Mouse (Mus musculus): ENCODE measurements around the gene Wars.

DNA sequence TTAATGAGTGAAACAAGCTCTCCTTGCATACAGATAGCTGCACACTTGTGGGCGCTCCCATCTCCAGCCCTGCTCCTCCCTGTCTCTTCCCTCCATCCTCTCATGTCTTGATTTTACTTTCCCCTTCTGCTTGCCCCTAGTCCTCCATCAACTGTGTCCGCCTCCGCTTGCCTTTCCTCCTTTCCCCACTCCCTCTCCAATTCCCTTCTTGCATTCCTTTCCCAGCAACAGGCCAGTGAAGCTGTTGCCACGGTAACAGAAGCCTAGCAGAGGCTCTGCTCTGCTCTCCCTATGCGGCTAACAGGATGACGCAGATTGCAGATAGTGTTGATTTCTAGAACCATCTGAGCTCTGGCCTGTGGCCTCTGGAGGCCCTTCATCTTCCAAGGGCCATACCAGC lies 21.9 kb upstream of the Wars start:
- TF ChIP-seq CTCF (IDR thresholded peaks at IDR 0.05) (no peak), EP300 (IDR thresholded peaks at IDR 0.05) (no peak)
